Mouse (Mus musculus) bone marrow, adult 2 months (tissue): ENCODE data around the gene Klk4.

Experiments
- CTCF ChIP-seq: fragments of 200-500 bp; IDR thresholded peaks from 2 replicates; pipeline ENCODE4 v1.5.1; 2011; ENCODE audit warnings: low read length, control low read depth; ENCODE audit not compliant: control insufficient read depth, insufficient read depth
- POLR2A ChIP-seq: fragments of 200-500 bp; IDR thresholded peaks from 2 replicates; pipeline ENCODE4 v1.6.1; 2011; ENCODE audit warnings: low read depth, mild to moderate bottlenecking, control low read depth, low read length, borderline replicate concordance; ENCODE audit not compliant: control insufficient read depth

DNA sequence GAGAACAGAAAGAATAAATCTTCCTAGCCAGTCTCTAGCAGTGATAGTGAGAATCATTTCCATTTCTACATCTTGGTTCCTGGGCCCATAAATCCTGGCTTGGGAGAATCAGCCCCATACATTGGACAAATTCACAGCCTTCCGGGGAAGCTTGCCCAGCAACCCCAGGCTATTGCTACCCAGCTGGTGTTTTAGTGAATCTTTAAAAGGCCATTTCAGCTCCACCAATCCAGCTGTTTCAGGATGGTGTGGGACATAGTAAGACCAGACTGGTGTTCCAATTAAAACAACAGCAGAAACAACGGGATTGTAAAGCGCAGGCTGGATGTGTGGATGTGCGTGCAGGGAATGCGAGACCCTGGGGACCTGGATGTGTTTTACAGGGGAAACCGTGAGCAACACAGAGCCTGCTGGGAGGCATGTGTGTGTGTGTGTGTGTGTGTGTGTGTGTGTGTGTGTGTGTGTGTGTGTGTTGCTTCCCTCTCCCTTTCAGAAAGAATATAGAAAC, 6.0 kb upstream of the Klk4 start:
- TF ChIP-seq CTCF (no peak), POLR2A (no peak)
